26 mouse cellular contexts compared by ENCODE assay signal in the genomic region with DNA sequence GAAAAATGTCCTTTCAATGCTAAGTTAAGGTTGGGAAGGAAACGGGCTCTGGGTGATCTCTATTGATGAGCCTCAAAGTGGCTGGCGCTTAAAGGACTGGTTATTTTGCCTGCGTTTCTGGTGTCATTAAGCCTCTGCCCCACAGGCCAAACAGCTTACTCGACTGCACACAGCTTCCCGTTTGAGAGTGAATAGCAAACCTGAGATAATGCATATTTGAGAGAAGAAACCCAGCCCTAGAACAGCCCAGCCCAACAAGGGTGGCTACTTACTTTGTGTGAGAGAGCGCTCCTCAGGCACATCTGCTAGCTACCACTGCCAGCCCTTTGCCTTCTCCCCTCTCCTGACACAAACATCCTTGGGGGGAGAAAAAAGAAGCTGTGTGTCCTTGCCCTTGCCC.
A peak's percentile ranks its signal among the peaks of the same experiment; 100 is the strongest.
DNase-seq lines count a peak whose midpoint lies in the region; ATAC-seq lines count a peak whose summit lies in the region.
"Had no signal": no experiment of that assay in that cellular context is flagged by ENCODE, and none has a peak within 500 bp of the region (broad histone marks: within the 10 kb centered on the region; RNA-seq: fewer than 3 reads in every experiment).

No protein-coding gene starts in this region.

- H3K27ac ChIP-seq in midbrain, embryonic 14.5 days (replicated peaks; ENCODE audit: low read depth, low read length) = no peak overlapping the region
- H3K27ac ChIP-seq in midbrain, embryonic 10.5 days (replicated peaks) = no peak overlapping the region
- H3K27ac ChIP-seq in heart, embryonic 11.5 days (ENCODE audit: low read depth, low read length) = no peak overlapping the region
- H3K27ac ChIP-seq: embryonic facial prominence, embryonic 12.5 days; forebrain, embryonic 12.5 days; forebrain, embryonic 15.5 days; heart, adult 2 months; heart, embryonic 10.5 days; hindbrain, embryonic 12.5 days; hindbrain, embryonic 15.5 days had no signal

- H3K4me2 ChIP-seq in midbrain, embryonic 14.5 days (ENCODE audit: low read length) = no peak overlapping the region
- no peak overlapping the region for H3K4me2 ChIP-seq in heart, embryonic 11.5 days
- H3K4me2 ChIP-seq: embryonic facial prominence, embryonic 12.5 days; forebrain, embryonic 12.5 days; forebrain, embryonic 15.5 days; hindbrain, embryonic 12.5 days; hindbrain, embryonic 15.5 days had no signal

- no peak overlapping the region for H3K9ac ChIP-seq in midbrain, embryonic 14.5 days (replicated peaks; ENCODE audit: low read length)
- no peak overlapping the region for H3K9ac ChIP-seq in heart, embryonic 11.5 days (ENCODE audit: low read depth, low read length)
- H3K9ac ChIP-seq: embryonic facial prominence, embryonic 12.5 days; forebrain, embryonic 12.5 days; forebrain, embryonic 15.5 days; hindbrain, embryonic 12.5 days; hindbrain, embryonic 15.5 days had no signal

- H3K4me3 ChIP-seq in midbrain, embryonic 14.5 days (replicated peaks; ENCODE audit: low read depth, low read length) = no peak overlapping the region
- H3K4me3 ChIP-seq in midbrain, embryonic 10.5 days = no peak overlapping the region
- no peak overlapping the region for H3K4me3 ChIP-seq in heart, embryonic 11.5 days (ENCODE audit: low read depth, low read length)
- H3K4me3 ChIP-seq: embryonic facial prominence, embryonic 12.5 days; erythroblast, embryonic 14.5 days; forebrain, embryonic 12.5 days; forebrain, embryonic 15.5 days; heart, adult 2 months; heart, embryonic 10.5 days; hindbrain, embryonic 12.5 days; hindbrain, embryonic 15.5 days had no signal

- no peaks in the 10 kb centered on the region for H3K36me3 ChIP-seq in midbrain, embryonic 14.5 days (ENCODE audit: control insufficient read depth, insufficient read depth, low read length)
- no peaks in the 10 kb centered on the region for H3K36me3 ChIP-seq in midbrain, embryonic 10.5 days
- no peaks in the 10 kb centered on the region for H3K36me3 ChIP-seq in heart, embryonic 11.5 days (ENCODE audit: control insufficient read depth, insufficient read depth, low read length)
- H3K36me3 ChIP-seq: embryonic facial prominence, embryonic 12.5 days; forebrain, embryonic 12.5 days; forebrain, embryonic 15.5 days; G1E; heart, embryonic 10.5 days; hindbrain, embryonic 12.5 days; hindbrain, embryonic 15.5 days had no signal

- WGBS in midbrain, embryonic 14.5 days = 27% methylated on average over 6 of the region's 6 CpGs
- 31% methylated on average over 6 of the region's 6 CpGs for WGBS in midbrain, embryonic 10.5 days
- WGBS in heart, embryonic 11.5 days (ENCODE audit: insufficient replicate concordance) = 54% methylated on average over 6 of the region's 6 CpGs

- no peak for ATAC-seq in midbrain, embryonic 14.5 days (ENCODE audit: low FRiP score, low TSS enrichment)
- ATAC-seq in heart, embryonic 11.5 days (replicated peaks; ENCODE audit: insufficient number of reproducible peaks, low FRiP score, low TSS enrichment) = no peak
- ATAC-seq: forebrain, embryonic 15.5 days had no signal

- H3K9me3 ChIP-seq in midbrain, embryonic 14.5 days (ENCODE audit: control insufficient read depth, low read length) = no peaks in the 10 kb centered on the region
- no peaks in the 10 kb centered on the region for H3K9me3 ChIP-seq in midbrain, embryonic 10.5 days (replicated peaks)
- H3K9me3 ChIP-seq in heart, embryonic 11.5 days (replicated peaks; ENCODE audit: control insufficient read depth, low read length) = no peaks in the 10 kb centered on the region
- H3K9me3 ChIP-seq: embryonic facial prominence, embryonic 12.5 days; forebrain, embryonic 12.5 days; forebrain, embryonic 15.5 days; heart, embryonic 10.5 days; hindbrain, embryonic 12.5 days; hindbrain, embryonic 15.5 days had no signal

- H3K4me1 ChIP-seq in midbrain, embryonic 14.5 days (ENCODE audit: control insufficient read depth, insufficient read depth, low read length) = no peaks in the 10 kb centered on the region
- H3K4me1 ChIP-seq in midbrain, embryonic 10.5 days = peaks cover 17% of the 10 kb centered on the region
- no peaks in the 10 kb centered on the region for H3K4me1 ChIP-seq in heart, embryonic 11.5 days (ENCODE audit: control insufficient read depth, insufficient read depth, low read length)
- H3K4me1 ChIP-seq: embryonic facial prominence, embryonic 12.5 days; forebrain, embryonic 15.5 days; heart, embryonic 10.5 days; hindbrain, embryonic 12.5 days; hindbrain, embryonic 15.5 days had no signal

- no peaks in the 10 kb centered on the region for H3K27me3 ChIP-seq in midbrain, embryonic 14.5 days (ENCODE audit: control insufficient read depth, insufficient read depth, low read length)
- peaks cover 33% of the 10 kb centered on the region; the same call in 1 of the 2 replicates for H3K27me3 ChIP-seq in midbrain, embryonic 10.5 days (ENCODE audit: low read depth, poor library complexity, severe bottlenecking)
- H3K27me3 ChIP-seq in heart, embryonic 11.5 days (ENCODE audit: control insufficient read depth, insufficient read depth, low read length) = no peaks in the 10 kb centered on the region
- H3K27me3 ChIP-seq: CH12.LX; embryonic facial prominence, embryonic 12.5 days; forebrain, embryonic 15.5 days; hindbrain, embryonic 12.5 days; hindbrain, embryonic 15.5 days had no signal

- peak; percentile 4 for DNase-seq in embryo, embryonic 9.5 days (ENCODE audit: extremely low spot score)
- DNase-seq in embryo, embryonic 11 days = no peak
- peak; percentile 23 for DNase-seq in midbrain, embryonic 14.5 days
- DNase-seq in midbrain, embryonic 10.5 days (ENCODE audit: low spot score) = no peak
- DNase-seq in retina, embryonic 14.5 days (ENCODE audit: low spot score) = peak; percentile 27
- no peak for DNase-seq in layer of hippocampus, adult 11-12 months (ENCODE audit: low spot score)
- DNase-seq: adrenal gland, adult 2 months; adrenal gland, postnatal 14 days; B cell, adult 2 months; cerebellum, adult 11 months; cerebellum, adult 2 months; cerebellum, adult 9-11 months; cerebellum, postnatal 25 days; gastrocnemius, postnatal 10 days; gastrocnemius, postnatal 36 days; heart, adult 2 months had no signal

Comparison
In these comparisons a context has a peak if more than half of its experiments do, and no peak if none do; other contexts are left out.
1. DNase-seq: peak in embryo, embryonic 9.5 days (single experiment), midbrain, embryonic 14.5 days (single experiment) and retina, embryonic 14.5 days (single experiment); none in embryo, embryonic 11 days (single experiment), midbrain, embryonic 10.5 days (single experiment) and layer of hippocampus, adult 11-12 months (single experiment).